Mouse (Mus musculus) forebrain, embryonic 10.5 days (tissue): ENCODE results near the gene Tsga8. TPM values are rescaled to one million over a fixed set of nuclear protein-coding genes. Genes with fewer than 3 reads are reported as not detected.

ENCODE experiments used
- DNase-seq: peaks from one replicate; pipeline ENCODE4 v3.0.0-alpha.2; 2017; ENCODE audit warnings: low spot score; ENCODE audit errors: extremely low spot score
- H3K27ac ChIP-seq: fragments of 300-500 bp; sonication (generic); 2 replicates; pipeline ENCODE4 v1.5.1; 2016; ENCODE audit warnings: mild to moderate bottlenecking
- H3K27me3 ChIP-seq: fragments of 300-500 bp; sonication (generic); 2 replicates; pipeline ENCODE4 v1.6.1; 2016; ENCODE audit warnings: mild to moderate bottlenecking; ENCODE audit not compliant: poor library complexity, severe bottlenecking
- H3K36me3 ChIP-seq: fragments of 300-500 bp; sonication (generic); replicated peaks from 2 replicates; pipeline ENCODE4 v1.6.1; 2016; ENCODE audit warnings: mild to moderate bottlenecking, moderate library complexity
- H3K4me1 ChIP-seq: fragments of 300-500 bp; sonication (generic); 2 replicates; pipeline ENCODE4 v1.6.1; 2016
- H3K4me3 ChIP-seq: fragments of 300-500 bp; sonication (generic); 2 replicates; pipeline ENCODE4 v1.5.1; 2016; ENCODE audit warnings: mild to moderate bottlenecking, moderate library complexity
- H3K9me3 ChIP-seq: fragments of 300-500 bp; sonication (generic); 2 replicates; pipeline ENCODE4 v1.6.1; 2016; ENCODE audit warnings: mild to moderate bottlenecking, moderate library complexity
- WGBS: fragments of 180-500 bp; shearing (Covaris S2); methylation state at CpG from one replicate; pipeline ENCODE4 v1.1.7; 2016; 5-methylcytosine and 5-hydroxymethylcytosine counted together
- polyA plus RNA-seq: library from polyadenylated mRNA; unstranded; fragments of >200 nt; fragmentation: Nextera tagmentation; extraction: Ambion mirVana; gene quantifications from 2 replicates; pipeline ENCODE4 v1.2.1, GENCODE M21; 2016

Gene Tsga8
- not detected in 2 replicates for polyA plus RNA-seq

- Histone ChIP-seq H3K9me3 (no peaks in the 10 kb centered on the region), H3K36me3 (no peaks in the 10 kb centered on the region), H3K27me3 (no peaks in the 10 kb centered on the region), H3K27ac (no peak within 1 kb of the TSS), H3K4me3 (no peak within 1 kb of the TSS), H3K4me1 (no peaks in the 10 kb centered on the region)
- no peak for DNase-seq
- 94% methylated on average over 15 of the region's 15 CpGs for WGBS
Measured at GRCm38 (mm10) chrX:83487598-83487997, at the start of gene Tsga8. Gene Tsga8, minus strand, starts transcription at chrX:83487924.
